Mouse (Mus musculus) heart, embryonic 10.5 days (tissue): ENCODE data around the gene Mup20. TPM values are rescaled to one million over a fixed set of nuclear protein-coding genes. Genes with fewer than 3 reads are reported as not detected.
"Not testable (repeated sequence)": the region's sequence is repeated elsewhere in the genome, so short reads cannot be mapped to it uniquely, and the experiment has no call there.

Source experiments
- DNase-seq: peaks from one replicate; pipeline ENCODE4 v3.0.0-alpha.2; 2017; ENCODE audit warnings: low spot score
- H3K27ac ChIP-seq: fragments of 300-500 bp; sonication (generic); 2 replicates; pipeline ENCODE4 v1.5.1; 2016; ENCODE audit warnings: mild to moderate bottlenecking
- H3K27me3 ChIP-seq: fragments of 300-500 bp; sonication (generic); 2 replicates; pipeline ENCODE4 v1.6.1; 2016; ENCODE audit warnings: mild to moderate bottlenecking; ENCODE audit not compliant: poor library complexity, insufficient read depth, severe bottlenecking
- H3K36me3 ChIP-seq: fragments of 300-500 bp; sonication (generic); 2 replicates; pipeline ENCODE4 v1.6.1; 2016; ENCODE audit warnings: mild to moderate bottlenecking, moderate library complexity
- H3K4me1 ChIP-seq: fragments of 300-500 bp; sonication (generic); 2 replicates; pipeline ENCODE4 v1.6.1; 2016; ENCODE audit warnings: mild to moderate bottlenecking
- H3K4me3 ChIP-seq: fragments of 300-500 bp; sonication (generic); 2 replicates; pipeline ENCODE4 v1.5.1; 2016; ENCODE audit warnings: mild to moderate bottlenecking, moderate library complexity
- H3K9me3 ChIP-seq: fragments of 300-500 bp; sonication (generic); 2 replicates; pipeline ENCODE4 v1.6.1; 2016; ENCODE audit warnings: mild to moderate bottlenecking, moderate library complexity
- WGBS: fragments of 180-500 bp; shearing (Covaris S2); methylation state at CpG from one replicate; pipeline ENCODE4 v1.1.7; 2016; 5-methylcytosine and 5-hydroxymethylcytosine counted together
- polyA plus RNA-seq: library from polyadenylated mRNA; unstranded; fragments of >200 nt; fragmentation: Nextera tagmentation; extraction: Ambion mirVana; gene quantifications from 2 replicates; pipeline ENCODE4 v1.2.1, GENCODE M21; 2016

Gene Mup20
- not detected in 2 replicates for polyA plus RNA-seq

DNA sequence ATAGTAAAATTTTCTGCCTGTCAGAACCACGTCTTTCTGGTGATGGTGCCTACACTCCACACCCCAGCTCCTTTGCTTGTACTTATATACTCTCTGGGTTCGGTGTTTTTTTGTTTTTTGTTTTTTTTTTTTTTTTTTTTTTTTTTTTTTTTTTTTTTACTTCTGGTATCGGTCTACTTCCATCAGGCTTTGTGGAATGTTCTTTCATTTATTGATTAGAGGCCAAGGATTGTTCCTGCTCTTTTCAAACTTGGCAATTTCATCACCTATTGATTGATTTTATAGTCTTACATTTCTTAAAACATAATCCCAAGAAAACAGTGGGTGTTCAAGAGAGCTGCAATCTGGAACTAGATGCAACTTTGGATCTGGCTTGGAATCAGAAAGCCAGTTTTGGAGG is at the start of gene Mup20:
TSS of gene Mup20 (minus strand) at position 101 of the 400 bp plus-strand sequence.
- H3K36me3 ChIP-seq, H3K27ac ChIP-seq, H3K9me3 ChIP-seq, H3K27me3 ChIP-seq, H3K4me1 ChIP-seq, H3K4me3 ChIP-seq, DNase-seq: not testable (repeated sequence)
- WGBS, result 81% methylated on average over 2 of the region's 3 CpGs

DNA sequence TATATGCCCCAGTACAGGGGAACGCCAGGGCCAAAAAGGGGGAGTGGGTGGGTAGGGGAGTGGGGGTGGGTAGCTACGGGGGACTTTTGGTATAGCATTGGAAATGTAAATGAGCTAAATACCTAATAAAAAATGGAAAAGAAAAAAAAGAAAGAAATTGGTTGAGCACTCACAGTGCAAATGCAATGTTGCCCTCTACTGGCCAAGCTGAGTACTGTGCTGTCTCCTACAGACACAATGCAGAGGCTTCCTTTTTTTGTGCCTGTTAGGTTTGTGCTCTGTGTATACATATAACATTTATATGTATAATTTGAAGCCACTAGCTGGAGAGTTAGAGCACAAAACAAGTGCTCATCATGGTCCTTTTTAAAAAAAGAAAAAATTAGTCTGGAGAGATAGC is 49.4 kb upstream of the Mup20 start:
- H3K9me3 ChIP-seq, H3K36me3 ChIP-seq, H3K4me3 ChIP-seq, DNase-seq, H3K27ac ChIP-seq, H3K27me3 ChIP-seq, H3K4me1 ChIP-seq: not testable (repeated sequence)
- 75% methylated on average over 2 of the region's 2 CpGs for WGBS

DNA sequence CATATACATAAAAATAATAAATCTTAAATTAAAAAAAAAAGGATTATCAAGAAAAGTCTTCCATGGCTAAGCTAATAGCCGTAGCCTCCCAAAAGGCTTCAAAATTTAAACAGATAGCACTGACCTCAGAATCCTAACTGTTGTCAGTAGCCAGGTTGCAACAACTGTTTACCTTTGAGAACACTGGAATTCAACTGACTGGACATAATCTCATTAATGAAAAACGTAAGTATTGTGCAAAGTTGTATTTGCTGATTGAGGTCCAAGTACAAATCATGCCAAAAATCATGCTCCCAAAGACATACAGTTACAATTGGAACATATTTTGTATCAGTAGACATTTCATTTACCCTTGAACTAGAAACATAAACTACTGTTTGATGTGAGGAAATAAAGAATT is 34.0 kb upstream of the Mup20 start:
- Histone ChIP-seq H3K27me3 (no peaks in the 10 kb centered on the region), H3K36me3 (no peaks in the 10 kb centered on the region), H3K9me3 (no peaks in the 10 kb centered on the region), H3K4me1 (no peaks in the 10 kb centered on the region), H3K27ac (no peak overlapping the region), H3K4me3 (no peak overlapping the region)
- no peak for DNase-seq
- 78% methylated on average over 2 of the region's 2 CpGs for WGBS

DNA sequence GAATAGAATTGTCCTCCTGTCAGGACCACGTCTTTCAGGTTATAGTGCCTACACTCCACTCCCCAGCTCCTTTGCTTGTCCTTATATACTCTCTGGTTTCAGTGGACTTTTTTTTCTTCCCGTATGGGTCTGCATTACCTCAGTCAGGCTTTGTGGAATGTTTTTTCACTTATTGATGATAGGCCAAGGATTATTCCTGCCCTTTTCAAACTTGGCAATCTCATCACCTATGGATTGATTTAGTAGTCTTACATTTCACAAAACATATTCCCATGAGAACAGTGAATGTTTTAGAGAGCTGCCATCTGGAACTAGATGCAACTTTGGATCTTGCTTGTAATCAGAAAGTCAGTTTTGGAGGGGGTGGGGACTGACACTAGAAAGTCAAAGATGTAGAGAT is 33.3 kb upstream of the Mup20 start, which contains the start of gene Mup3:
TSS of gene Mup3 (minus strand) at position 102 of the 400 bp plus-strand sequence.
- Histone ChIP-seq H3K36me3 (no peaks in the 10 kb centered on the region), H3K27me3 (no peaks in the 10 kb centered on the region), H3K4me1 (no peaks in the 10 kb centered on the region), H3K9me3 (no peaks in the 10 kb centered on the region), H3K27ac (no peak within 1 kb of the TSS), H3K4me3 (no peak within 1 kb of the TSS)
- no peak for DNase-seq
- 74% methylated on average over 2 of the region's 2 CpGs for WGBS

DNA sequence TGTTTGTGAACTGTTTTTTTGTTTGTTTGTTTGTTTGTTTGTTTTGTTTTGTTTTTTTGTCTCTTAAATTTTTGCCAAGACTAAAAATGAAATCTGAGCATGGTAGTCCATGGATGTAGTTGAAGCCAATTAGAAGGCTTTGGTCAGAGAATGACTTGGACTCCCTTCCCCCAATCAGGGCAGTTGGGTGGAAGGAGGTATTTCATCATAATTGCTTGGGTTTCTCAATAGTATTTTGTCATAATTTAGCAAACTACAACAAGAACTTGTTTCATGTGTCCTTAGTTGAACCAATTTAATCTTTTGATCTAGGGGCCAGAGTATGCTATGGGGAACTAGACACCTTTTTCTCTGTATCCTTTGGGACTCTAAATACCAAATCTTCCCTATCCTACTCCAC is 28.8 kb upstream of the Mup20 start:
- no peak for DNase-seq
- H3K4me3 ChIP-seq, result no peak overlapping the region
- H3K36me3 ChIP-seq, result no peaks in the 10 kb centered on the region

DNA sequence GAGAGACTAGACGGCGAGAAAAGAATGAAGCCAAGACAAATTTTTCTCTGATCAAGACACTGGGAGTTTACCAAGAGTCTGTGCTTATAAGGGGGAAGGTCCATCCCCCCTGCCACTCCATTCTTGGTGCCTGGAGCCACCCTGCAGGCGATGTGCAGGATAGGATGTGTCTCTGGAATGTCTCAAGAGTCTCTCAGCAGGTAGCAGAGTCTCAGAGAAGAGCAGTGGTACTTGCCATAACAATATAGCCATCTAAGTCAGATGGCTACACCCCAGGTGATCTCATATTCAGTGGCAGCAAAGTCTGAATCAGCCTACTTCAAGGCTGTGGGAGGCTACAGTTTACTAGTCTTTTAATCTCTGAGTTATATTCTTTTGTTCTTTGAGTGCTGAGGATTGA is 21.2 kb upstream of the Mup20 start:
- no peaks in the 10 kb centered on the region for H3K27me3 ChIP-seq
- WGBS, result 69% methylated on average over 3 of the region's 3 CpGs
- no peak overlapping the region for H3K4me3 ChIP-seq
- H3K36me3 ChIP-seq, result no peaks in the 10 kb centered on the region
- 0 out of 2 replicates have a peak, but pooled peaks cover 6% of the 10 kb centered on the region for H3K9me3 ChIP-seq
- no peaks in the 10 kb centered on the region for H3K4me1 ChIP-seq
- no peak overlapping the region for H3K27ac ChIP-seq
- no peak for DNase-seq

More for the DNA sequence above, 28.8 kb upstream of the Mup20 start:
- Histone ChIP-seq H3K4me1 (no peaks in the 10 kb centered on the region), H3K9me3 (no peaks in the 10 kb centered on the region), H3K27me3 (no peaks in the 10 kb centered on the region), H3K27ac (no peak overlapping the region)

DNA sequence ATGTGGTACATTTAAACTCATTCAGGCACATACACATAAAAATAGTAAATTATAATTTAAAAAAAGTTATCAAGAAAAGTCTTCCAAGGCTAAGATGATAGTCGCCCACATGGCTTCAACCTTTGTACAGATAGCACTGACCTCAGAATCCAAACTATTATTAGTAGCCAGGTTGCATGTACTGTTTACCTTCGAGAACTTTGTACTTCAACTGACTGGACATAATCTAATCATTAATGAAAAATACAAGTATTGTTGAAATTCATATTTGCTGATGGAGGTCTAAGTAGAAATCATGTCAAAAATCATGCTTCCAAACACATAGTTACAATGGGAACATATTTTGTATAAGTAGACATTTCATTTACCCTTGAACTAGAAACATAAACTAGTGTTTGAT is 822 bp upstream of the Mup20 start:
- H3K36me3 ChIP-seq, H3K4me1 ChIP-seq, H3K27ac ChIP-seq, H3K27me3 ChIP-seq, H3K9me3 ChIP-seq, H3K4me3 ChIP-seq, DNase-seq: not testable (repeated sequence)
- WGBS, result 70% methylated on average over 2 of the region's 2 CpGs

DNA sequence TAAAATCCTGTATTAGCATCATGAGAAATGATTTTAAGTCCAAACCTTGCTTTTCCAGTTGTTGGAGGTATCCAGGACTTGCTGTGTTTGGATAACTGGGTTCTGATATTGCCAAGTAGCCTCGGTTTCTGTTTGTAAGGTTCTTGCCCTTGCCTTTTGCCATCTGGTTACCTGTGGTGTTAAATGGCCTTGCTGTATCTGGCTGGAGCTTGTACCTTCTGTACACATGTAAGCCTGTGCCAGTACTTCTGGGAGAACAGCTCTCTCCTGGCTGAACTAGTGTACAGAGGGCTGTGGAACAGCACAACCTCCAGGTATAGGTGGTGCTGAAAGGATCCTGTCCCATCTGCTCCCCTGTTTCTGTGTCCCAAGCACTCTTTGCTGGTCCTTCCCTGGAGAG is 27.7 kb downstream of the Mup20 start:
- no peak overlapping the region for H3K27ac ChIP-seq
- H3K4me3 ChIP-seq, result no peak overlapping the region
- H3K9me3 ChIP-seq, result no peaks in the 10 kb centered on the region
- H3K4me1 ChIP-seq, result no peaks in the 10 kb centered on the region
- no peaks in the 10 kb centered on the region for H3K36me3 ChIP-seq
- WGBS, result 72% methylated on average over 1 of the region's 1 CpGs
- no peak for DNase-seq
- no peaks in the 10 kb centered on the region for H3K27me3 ChIP-seq

DNA sequence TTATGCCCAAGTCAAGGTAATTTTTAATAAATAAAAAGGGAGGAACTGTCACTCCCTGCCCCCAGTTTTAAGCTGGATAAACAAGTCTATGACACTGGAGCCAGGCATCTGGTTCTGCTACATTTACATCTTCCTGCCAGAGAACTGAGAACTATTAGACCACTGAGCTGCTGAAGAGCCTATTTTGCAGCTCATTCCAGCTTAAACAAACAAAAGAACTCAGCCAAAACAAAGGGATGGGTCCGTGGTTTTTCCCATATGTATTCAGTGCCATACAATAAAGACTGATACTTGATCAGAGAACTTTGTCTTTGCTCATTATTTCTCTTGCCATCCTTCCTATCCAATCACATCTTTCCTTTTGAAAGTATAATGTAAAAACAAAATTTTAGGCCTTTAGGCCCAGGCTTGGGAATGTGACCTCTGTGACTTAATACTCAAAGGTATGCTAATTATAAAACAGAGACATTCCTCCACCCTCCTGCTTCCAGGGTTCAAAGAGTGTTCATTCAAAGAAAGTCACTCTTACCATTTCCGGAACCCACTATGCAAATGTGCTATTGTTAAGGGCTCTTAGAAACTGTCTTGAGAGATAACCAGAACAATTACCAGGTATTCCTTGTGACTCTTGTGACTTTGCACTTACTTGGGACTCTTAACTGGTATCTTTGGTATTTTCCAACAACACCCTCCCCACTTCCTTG is 29.6 kb downstream of the Mup20 start:
- Histone ChIP-seq H3K4me1 (no peaks in the 10 kb centered on the region), H3K36me3 (no peaks in the 10 kb centered on the region), H3K27ac (no peak overlapping the region), H3K9me3 (no peaks in the 10 kb centered on the region), H3K27me3 (no peaks in the 10 kb centered on the region), H3K4me3 (no peak overlapping the region)
- no peak for DNase-seq
- WGBS, result 72% methylated on average over 2 of the region's 2 CpGs

DNA sequence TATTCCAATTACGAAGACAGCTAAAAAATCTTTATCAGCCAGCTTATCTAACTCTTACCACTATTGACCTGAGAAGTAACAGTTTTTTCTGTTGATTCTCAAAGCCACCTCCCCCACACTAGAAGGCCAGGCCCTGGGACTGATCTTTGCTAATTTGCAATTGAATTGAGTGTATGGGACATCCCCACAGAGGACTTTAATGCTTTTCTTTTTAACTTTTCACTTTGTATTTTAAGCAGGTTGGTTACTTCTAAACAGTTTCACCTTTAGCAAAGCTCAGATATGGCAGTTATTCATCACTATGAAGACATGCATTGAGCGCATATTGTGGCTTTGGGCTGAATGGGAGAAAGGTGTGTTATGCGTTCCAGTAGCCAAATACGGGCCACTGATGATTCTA is 30.3 kb downstream of the Mup20 start:
- WGBS, result 85% methylated on average over 4 of the region's 4 CpGs
- no peaks in the 10 kb centered on the region for H3K36me3 ChIP-seq
- H3K4me1 ChIP-seq, result no peaks in the 10 kb centered on the region
- no peaks in the 10 kb centered on the region for H3K27me3 ChIP-seq
- H3K9me3 ChIP-seq, result no peaks in the 10 kb centered on the region
- DNase-seq, result no peak
- no peak overlapping the region for H3K27ac ChIP-seq
- H3K4me3 ChIP-seq, result no peak overlapping the region

DNA sequence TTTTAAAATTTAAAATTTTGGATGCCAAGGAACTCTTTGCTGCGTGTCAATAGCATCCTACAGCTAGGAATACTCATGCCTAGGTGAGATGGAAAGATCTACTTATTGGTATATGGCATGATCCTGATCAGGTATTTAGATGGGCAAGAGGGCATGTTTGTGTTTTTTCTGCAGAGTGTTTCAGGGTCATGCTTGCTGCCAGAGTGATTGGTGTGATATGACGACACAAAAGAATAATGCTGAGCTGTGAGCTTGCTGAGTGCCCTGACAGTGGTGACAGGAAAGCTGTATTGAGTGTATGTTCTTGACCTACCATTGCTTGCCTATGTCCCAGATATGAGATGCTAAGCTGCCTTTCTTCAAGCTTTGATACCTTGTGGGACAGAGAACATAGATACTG is 30.8 kb downstream of the Mup20 start:
- WGBS, result 77% methylated on average over 2 of the region's 2 CpGs
- Histone ChIP-seq H3K9me3 (no peaks in the 10 kb centered on the region), H3K4me3 (no peak overlapping the region), H3K27me3 (no peaks in the 10 kb centered on the region), H3K36me3 (no peaks in the 10 kb centered on the region), H3K4me1 (no peaks in the 10 kb centered on the region), H3K27ac (no peak overlapping the region)
- no peak for DNase-seq

DNA sequence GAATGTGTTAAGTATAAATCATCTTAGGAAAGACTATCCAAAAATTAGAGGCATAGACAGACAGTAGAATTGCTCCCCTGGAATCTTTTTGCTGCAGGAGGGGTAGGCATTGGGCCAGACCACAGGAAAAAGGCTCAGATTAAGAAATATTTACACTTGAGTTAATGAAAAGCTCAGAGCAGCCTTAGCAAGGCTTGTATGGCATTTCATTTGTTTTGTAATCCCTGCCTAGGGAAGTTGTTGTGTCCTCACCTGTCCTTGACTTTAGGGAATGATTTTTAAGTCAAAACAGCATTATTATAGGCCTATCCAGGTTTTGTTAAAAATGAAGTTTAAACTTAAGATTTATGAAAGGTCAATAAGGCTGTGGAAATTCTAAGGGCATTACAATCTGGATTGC is 33.4 kb downstream of the Mup20 start:
- not testable (repeated sequence) for H3K4me3 ChIP-seq, H3K9me3 ChIP-seq, DNase-seq, H3K36me3 ChIP-seq, H3K4me1 ChIP-seq, H3K27ac ChIP-seq, H3K27me3 ChIP-seq
